Mouse (Mus musculus): Measurements from ENCODE around the gene Mmel1. TPM values are rescaled to one million over a fixed set of nuclear protein-coding genes. Genes with fewer than 3 reads are reported as not detected.
A peak's percentile ranks its signal among the peaks of the same experiment; 100 is the strongest.

Mmel1 gene
- polyA plus RNA-seq, 1 experiment from 2014 or later: 0.93 TPM

- Histone ChIP-seq H3K27me3 (replicated peaks; ENCODE audit: control insufficient read depth, insufficient read depth, low read length) (peaks cover 9% of the 10 kb centered on the region), H3K9ac (ENCODE audit: low read depth, low read length) (no peak overlapping the region), H3K4me3 (ENCODE audit: low read length) (no peak overlapping the region), H3K27ac (ENCODE audit: low read depth, low read length) (no peak overlapping the region), H3K9me3 (ENCODE audit: control insufficient read depth, low read length) (no peaks in the 10 kb centered on the region), H3K4me2 (ENCODE audit: low read length) (no peak overlapping the region), H3K36me3 (ENCODE audit: control insufficient read depth, insufficient read depth, low read length) (no peaks in the 10 kb centered on the region), H3K4me1 (ENCODE audit: control insufficient read depth, insufficient read depth, low read depth, low read length) (no peaks in the 10 kb centered on the region)
- 93% methylated on average over 13 of the region's 13 CpGs for WGBS
- no peak for ATAC-seq
These were observed 30.6 kb upstream of the Mmel1 start for GRCm38 (mm10) chr4:154838741-154839140.

GRCm38 (mm10) chr4:154839406-154839805 lies 30.0 kb upstream of the Mmel1 start:
- no peak overlapping the region for H3K4me3 ChIP-seq (ENCODE audit: low read length)
- ATAC-seq: no peak
- no peaks in the 10 kb centered on the region for H3K4me1 ChIP-seq (ENCODE audit: control insufficient read depth, insufficient read depth, low read depth, low read length)
- whole genome bisulfite sequencing: 44% methylated on average over 11 of the region's 11 CpGs
- no peak overlapping the region for H3K27ac ChIP-seq (ENCODE audit: low read depth, low read length)
- H3K4me2 ChIP-seq (ENCODE audit: low read length): no peak overlapping the region
- H3K36me3 ChIP-seq (ENCODE audit: control insufficient read depth, insufficient read depth, low read length): no peaks in the 10 kb centered on the region
- H3K9ac ChIP-seq (ENCODE audit: low read depth, low read length): no peak overlapping the region
- peaks cover 9% of the 10 kb centered on the region for H3K27me3 ChIP-seq (replicated peaks; ENCODE audit: control insufficient read depth, insufficient read depth, low read length)
- H3K9me3 ChIP-seq (ENCODE audit: control insufficient read depth, low read length): no peaks in the 10 kb centered on the region

- Histone ChIP-seq H3K27me3 (replicated peaks; ENCODE audit: control insufficient read depth, insufficient read depth, low read length) (no peaks in the 10 kb centered on the region), H3K36me3 (ENCODE audit: control insufficient read depth, insufficient read depth, low read length) (no peaks in the 10 kb centered on the region), H3K4me1 (ENCODE audit: control insufficient read depth, insufficient read depth, low read depth, low read length) (peaks cover 6% of the 10 kb centered on the region; the same call in 1 of the 2 replicates), H3K9me3 (ENCODE audit: control insufficient read depth, low read length) (no peaks in the 10 kb centered on the region), H3K27ac (ENCODE audit: low read depth, low read length) (no peak overlapping the region), H3K4me3 (ENCODE audit: low read length) (no peak overlapping the region), H3K4me2 (ENCODE audit: low read length) (no peak overlapping the region), H3K9ac (ENCODE audit: low read depth, low read length) (no peak overlapping the region)
- no peak for ATAC-seq
- WGBS: 89% methylated on average over 1 of the region's 1 CpGs
These were observed 16.7 kb upstream of the Mmel1 start for GRCm38 (mm10) chr4:154852696-154853095.

GRCm38 (mm10) chr4:154853881-154854280 lies 15.5 kb upstream of the Mmel1 start:
- 83% methylated on average over 4 of the region's 4 CpGs for WGBS

GRCm38 (mm10) chr4:154854676-154855345 lies 14.6 kb upstream of the Mmel1 start:
- H3K9me3 ChIP-seq (ENCODE audit: control insufficient read depth, low read length): no peaks in the 10 kb centered on the region
- peak overlapping the region; percentile 86 for H3K4me2 ChIP-seq (ENCODE audit: low read length)
- no peak overlapping the region for H3K27ac ChIP-seq (ENCODE audit: low read depth, low read length)
- no peaks in the 10 kb centered on the region for H3K27me3 ChIP-seq (replicated peaks; ENCODE audit: control insufficient read depth, insufficient read depth, low read length)
- peak overlapping the region; percentile 56 for H3K4me3 ChIP-seq (ENCODE audit: low read length)
- WGBS: 70% methylated on average over 12 of the region's 12 CpGs
- peaks cover 6% of the 10 kb centered on the region; the same call in 1 of the 2 replicates for H3K4me1 ChIP-seq (ENCODE audit: control insufficient read depth, insufficient read depth, low read depth, low read length)
- no peak for ATAC-seq
- peak overlapping the region; percentile 82; the same call in 1 of the 2 replicates for H3K9ac ChIP-seq (ENCODE audit: low read depth, low read length)
- no peaks in the 10 kb centered on the region for H3K36me3 ChIP-seq (ENCODE audit: control insufficient read depth, insufficient read depth, low read length)

More at GRCm38 (mm10) chr4:154853881-154854280, 15.5 kb upstream of the Mmel1 start:
- Histone ChIP-seq H3K36me3 (ENCODE audit: control insufficient read depth, insufficient read depth, low read length) (no peaks in the 10 kb centered on the region), H3K9ac (ENCODE audit: low read depth, low read length) (no peak overlapping the region), H3K4me1 (ENCODE audit: control insufficient read depth, insufficient read depth, low read depth, low read length) (peaks cover 6% of the 10 kb centered on the region; the same call in 1 of the 2 replicates), H3K27me3 (replicated peaks; ENCODE audit: control insufficient read depth, insufficient read depth, low read length) (no peaks in the 10 kb centered on the region), H3K27ac (ENCODE audit: low read depth, low read length) (no peak overlapping the region), H3K4me2 (ENCODE audit: low read length) (no peak overlapping the region), H3K9me3 (ENCODE audit: control insufficient read depth, low read length) (no peaks in the 10 kb centered on the region), H3K4me3 (ENCODE audit: low read length) (no peak overlapping the region)
- ATAC-seq: no peak

GRCm38 (mm10) chr4:154855721-154856479 lies 13.5 kb upstream of the Mmel1 start:
- ATAC-seq: peak; percentile 96
- Histone ChIP-seq H3K36me3 (ENCODE audit: control insufficient read depth, insufficient read depth, low read length) (no peaks in the 10 kb centered on the region), H3K27me3 (replicated peaks; ENCODE audit: control insufficient read depth, insufficient read depth, low read length) (no peaks in the 10 kb centered on the region), H3K9ac (ENCODE audit: low read depth, low read length) (peak overlapping the region; percentile 82), H3K27ac (ENCODE audit: low read depth, low read length) (peak overlapping the region; percentile 90), H3K4me3 (ENCODE audit: low read length) (peak overlapping the region; percentile 56), H3K9me3 (ENCODE audit: control insufficient read depth, low read length) (no peaks in the 10 kb centered on the region), H3K4me1 (ENCODE audit: control insufficient read depth, insufficient read depth, low read depth, low read length) (peaks cover 6% of the 10 kb centered on the region; the same call in 1 of the 2 replicates), H3K4me2 (ENCODE audit: low read length) (peak overlapping the region; percentile 86)
- under 1% methylated on average over 67 of the region's 110 CpGs for WGBS

GRCm38 (mm10) chr4:154856480-154856837 lies 12.9 kb upstream of the Mmel1 start:
- Histone ChIP-seq H3K4me1 (ENCODE audit: control insufficient read depth, insufficient read depth, low read depth, low read length) (peaks cover 6% of the 10 kb centered on the region; the same call in 1 of the 2 replicates), H3K36me3 (ENCODE audit: control insufficient read depth, insufficient read depth, low read length) (no peaks in the 10 kb centered on the region), H3K4me2 (ENCODE audit: low read length) (peak overlapping the region; percentile 86), H3K27me3 (replicated peaks; ENCODE audit: control insufficient read depth, insufficient read depth, low read length) (no peaks in the 10 kb centered on the region), H3K9ac (ENCODE audit: low read depth, low read length) (peak overlapping the region; percentile 82), H3K9me3 (ENCODE audit: control insufficient read depth, low read length) (no peaks in the 10 kb centered on the region), H3K4me3 (ENCODE audit: low read length) (peak overlapping the region; percentile 56), H3K27ac (ENCODE audit: low read depth, low read length) (peak overlapping the region; percentile 90)
- ATAC-seq: no peak
- WGBS: 17% methylated on average over 9 of the region's 9 CpGs

- Histone ChIP-seq H3K36me3 (ENCODE audit: control insufficient read depth, insufficient read depth, low read length) (no peaks in the 10 kb centered on the region), H3K9me3 (ENCODE audit: control insufficient read depth, low read length) (no peaks in the 10 kb centered on the region), H3K4me2 (ENCODE audit: low read length) (peak overlapping the region; percentile 86), H3K27me3 (replicated peaks; ENCODE audit: control insufficient read depth, insufficient read depth, low read length) (no peaks in the 10 kb centered on the region), H3K4me1 (ENCODE audit: control insufficient read depth, insufficient read depth, low read depth, low read length) (peaks cover 6% of the 10 kb centered on the region; the same call in 1 of the 2 replicates), H3K4me3 (ENCODE audit: low read length) (peak overlapping the region; percentile 56; the same call in 1 of the 2 replicates), H3K27ac (ENCODE audit: low read depth, low read length) (no peak overlapping the region), H3K9ac (ENCODE audit: low read depth, low read length) (no peak overlapping the region)
- 87% methylated on average over 7 of the region's 7 CpGs for WGBS
- no peak for ATAC-seq
These were observed 12.5 kb upstream of the Mmel1 start for GRCm38 (mm10) chr4:154856882-154857281.

Data from hindbrain, embryonic 16.5 days (tissue).